Mouse (Mus musculus): ENCODE data around the gene Cdca3.
"Not testable (repeated sequence)": the region's sequence is repeated elsewhere in the genome, so short reads cannot be mapped to it uniquely, and the experiment has no call there.

Gene Cdca3

DNA sequence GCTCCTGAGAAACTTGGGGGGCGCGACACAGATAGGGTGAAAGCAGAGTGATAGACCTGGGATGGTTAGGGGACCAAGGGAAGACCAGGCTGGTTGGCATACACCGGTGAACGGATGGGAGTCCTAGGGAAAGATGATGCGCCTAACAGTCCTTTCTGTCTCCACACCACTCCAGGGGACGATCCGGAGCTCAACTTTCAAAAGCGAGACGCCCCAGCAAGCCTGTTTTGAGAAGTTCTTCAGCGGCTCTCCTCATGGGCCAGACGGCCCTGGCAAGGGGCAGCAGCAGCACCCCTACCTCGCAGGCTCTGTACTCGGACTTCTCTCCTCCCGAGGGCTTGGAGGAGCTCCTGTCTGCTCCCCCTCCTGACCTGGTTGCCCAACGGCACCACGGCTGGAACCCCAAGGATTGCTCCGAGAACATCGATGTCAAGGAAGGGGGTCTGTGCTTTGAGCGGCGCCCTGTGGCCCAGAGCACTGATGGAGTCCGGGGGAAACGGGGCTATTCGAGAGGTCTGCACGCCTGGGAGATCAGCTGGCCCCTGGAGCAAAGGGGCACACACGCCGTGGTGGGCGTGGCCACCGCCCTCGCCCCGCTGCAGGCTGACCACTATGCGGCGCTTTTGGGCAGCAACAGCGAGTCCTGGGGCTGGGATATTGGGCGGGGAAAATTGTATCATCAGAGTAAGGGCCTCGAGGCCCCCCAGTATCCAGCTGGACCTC is 20.1 kb upstream of the Cdca3 start:
- DNase-seq (ENCODE audit: low spot score in 2 of 2): peak; percentile 64 to 68

DNA sequence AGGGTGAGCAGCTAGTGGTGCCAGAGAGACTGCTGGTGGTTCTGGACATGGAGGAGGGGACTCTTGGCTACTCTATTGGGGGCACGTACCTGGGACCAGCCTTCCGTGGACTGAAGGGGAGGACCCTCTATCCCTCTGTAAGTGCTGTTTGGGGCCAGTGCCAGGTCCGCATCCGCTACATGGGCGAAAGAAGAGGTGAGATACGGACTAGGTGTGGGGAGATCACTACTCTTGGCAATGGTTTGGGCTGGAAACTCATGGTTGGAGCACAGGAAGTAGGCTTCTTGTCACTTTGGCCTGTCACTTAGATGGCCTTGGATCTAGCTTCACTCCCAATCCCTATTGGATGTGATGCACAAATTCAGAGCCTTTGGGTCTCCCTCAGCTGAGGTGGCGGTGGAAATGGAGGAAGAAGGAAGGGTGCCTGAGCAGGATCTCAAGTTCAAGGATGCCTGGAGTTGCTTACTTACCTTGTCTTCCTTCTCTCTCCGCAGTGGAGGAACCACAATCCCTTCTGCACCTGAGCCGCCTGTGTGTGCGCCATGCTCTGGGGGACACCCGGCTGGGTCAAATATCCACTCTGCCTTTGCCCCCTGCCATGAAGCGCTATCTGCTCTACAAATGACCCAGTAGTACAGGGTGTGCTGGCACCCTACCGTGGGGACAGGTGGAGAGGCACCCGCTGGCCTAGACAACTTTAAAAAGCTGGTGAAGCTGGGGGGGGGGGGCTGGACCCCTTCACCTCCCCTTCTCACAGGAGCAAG is 19.4 kb upstream of the Cdca3 start:
- no peak for DNase-seq (ENCODE audit: low spot score in 2 of 2)

DNA sequence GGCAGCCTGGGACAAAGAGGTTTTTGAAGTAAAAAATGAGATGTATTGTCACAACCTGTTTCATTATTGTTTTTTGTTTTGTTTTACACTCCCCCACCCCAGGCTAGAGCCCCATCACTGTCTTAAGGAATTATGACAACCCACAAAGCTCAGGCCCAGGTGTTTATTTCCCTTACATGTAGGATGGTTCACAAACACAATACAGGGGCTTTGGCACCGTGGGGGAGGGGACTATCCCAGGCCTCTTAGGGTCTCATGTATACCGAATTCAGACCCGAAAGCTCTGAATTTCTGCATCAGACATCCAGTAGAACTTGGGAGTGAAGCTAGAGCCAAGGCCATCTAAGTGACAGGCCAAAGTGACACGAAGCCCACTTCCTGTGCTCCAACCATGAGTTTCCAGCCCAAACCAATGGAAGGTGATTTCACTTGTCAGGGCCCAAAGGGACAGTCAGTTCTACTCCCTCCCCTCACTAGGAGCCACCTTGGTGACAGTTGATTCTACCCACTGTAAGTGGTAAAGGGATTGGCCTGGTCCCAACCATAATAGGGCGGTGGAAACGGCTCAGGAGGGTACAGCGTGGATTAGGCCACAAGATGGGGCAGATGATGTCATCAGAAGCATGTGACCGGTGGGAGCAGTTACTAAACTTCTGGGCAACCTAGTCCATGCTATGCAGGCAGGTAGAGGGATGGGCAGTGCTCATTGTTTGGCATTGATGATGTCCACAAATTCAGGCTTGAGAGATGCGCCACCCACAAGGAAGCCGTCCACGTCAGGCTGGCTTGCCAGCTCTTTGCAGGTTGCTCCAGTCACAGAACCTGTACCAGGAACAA is 18.6 kb upstream of the Cdca3 start:
- not testable (repeated sequence) for DNase-seq (ENCODE audit: low spot score in 2 of 2)

DNA sequence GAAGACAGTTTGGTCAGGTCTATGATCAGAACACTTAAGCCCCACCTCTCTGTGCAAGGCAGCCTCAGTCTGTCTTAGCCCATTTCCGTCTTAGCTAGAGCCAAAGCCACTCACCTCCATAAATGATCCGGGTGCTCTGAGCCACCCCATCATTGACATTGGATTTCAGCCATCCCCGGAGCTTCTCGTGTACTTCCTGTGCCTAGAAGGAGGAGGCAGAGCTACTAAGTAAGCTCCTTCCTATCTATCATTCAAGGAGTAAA is 18.0 kb upstream of the Cdca3 start:
- DNase-seq (ENCODE audit: low spot score in 2 of 2): no peak

DNA sequence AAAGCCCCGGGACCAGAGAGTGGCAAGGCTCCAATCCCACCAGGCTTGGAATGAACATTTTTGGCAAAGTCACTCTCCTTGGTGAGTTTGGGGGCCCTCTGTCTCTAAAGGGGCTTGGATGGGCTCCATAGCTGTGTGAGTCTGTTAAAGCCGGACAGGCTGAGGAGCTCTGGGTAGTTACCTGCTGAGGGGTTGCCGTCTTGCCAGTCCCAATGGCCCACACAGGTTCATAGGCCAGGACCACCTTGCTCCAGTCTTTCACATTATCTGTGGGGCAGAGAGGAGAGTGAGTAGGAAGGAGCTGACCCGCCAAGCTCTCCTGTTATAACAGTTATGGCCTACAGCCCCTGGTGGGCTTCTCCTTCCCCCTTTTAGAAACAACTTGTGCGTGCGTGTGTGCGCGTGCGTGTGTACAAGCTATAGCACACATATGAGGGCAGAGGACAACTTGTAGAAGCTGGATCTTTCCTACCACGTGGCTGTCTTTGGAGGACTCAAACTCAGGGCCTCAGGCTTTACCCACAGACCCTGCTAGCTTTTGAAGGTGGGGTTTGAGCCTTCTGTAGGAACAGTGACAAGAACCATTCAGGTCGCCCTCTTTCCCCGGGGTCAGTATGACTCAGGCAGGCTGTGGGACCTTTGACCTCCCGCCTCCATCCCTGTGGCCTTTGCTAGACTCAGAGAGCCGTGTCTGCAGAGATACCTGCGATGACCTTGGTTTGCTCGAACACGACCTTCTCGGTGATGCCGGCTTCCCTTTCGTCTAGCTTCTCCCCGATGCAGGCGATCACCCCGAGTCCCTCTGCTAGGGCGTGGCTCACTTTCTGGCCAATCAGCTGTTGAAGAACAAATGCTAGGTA is 17.4 kb upstream of the Cdca3 start:
- no peak for DNase-seq (ENCODE audit: low spot score in 2 of 2)

DNA sequence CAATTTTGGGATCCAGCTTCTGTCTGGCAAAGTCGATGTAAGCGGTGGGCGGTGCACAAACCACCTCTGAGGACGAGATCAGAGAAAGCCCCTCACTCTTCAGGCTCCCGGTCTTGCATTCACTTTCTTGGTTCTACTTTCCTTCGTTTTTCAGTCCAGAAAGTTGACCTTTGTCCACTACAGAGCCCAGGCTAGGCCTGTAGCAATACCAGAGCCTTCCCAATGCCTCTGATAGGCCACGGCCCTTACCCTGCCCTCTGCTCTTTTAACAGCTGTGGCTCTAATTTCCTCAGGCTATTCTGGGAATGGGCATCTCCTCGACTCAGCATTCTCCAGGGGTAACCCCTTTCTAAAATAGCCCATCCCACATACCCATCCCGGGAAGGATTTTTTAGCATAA is 16.5 kb upstream of the Cdca3 start:
- DNase-seq (ENCODE audit: low spot score in 2 of 2): no peak

DNA sequence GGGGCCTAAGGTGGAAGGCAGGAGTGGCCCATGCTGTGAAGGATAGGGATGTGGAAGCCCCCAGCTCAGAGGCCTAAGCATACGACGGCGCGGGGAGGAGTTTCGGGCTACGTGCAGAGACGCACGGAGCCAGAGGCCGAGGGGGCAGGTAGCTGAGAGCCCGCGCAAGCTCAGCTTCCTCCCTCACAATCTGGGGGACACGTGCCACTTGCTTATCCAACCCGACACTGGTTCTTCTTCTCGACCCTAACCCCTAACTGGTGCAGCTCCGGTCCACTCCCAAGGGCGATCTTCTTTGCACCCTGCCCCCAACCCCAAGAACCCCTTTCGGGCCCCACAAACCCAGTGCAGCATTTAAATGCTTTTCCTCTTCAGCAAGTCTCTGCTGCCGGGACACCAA is 15.9 kb upstream of the Cdca3 start:
- DNase-seq (ENCODE audit: low spot score in 2 of 2): peak; percentile 64 to 70

DNA sequence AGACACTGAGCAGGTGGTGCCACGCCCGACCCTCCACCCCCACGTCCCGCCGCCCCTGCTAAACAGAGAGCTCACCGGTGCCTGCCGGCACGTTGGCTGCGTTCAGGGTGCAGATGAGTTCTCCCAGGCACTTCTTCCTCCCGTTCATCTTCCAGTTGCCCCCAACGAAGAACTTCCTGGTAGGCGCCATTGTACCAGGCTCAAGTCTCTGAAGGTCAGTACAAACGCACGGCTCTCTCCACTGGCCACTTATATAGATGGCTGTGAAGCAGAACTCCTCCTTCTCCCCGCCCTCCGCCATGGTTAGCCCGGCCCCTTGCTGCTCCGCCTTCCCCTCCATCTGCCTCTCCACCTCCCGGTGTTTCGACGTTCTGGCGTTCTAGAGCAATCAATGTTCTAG is 15.4 kb upstream of the Cdca3 start, which contains the start of gene Tpi1:
TSS of gene Tpi1 (minus strand) at position 364 of the 400 bp plus-strand sequence.
- DNase-seq (ENCODE audit: low spot score in 2 of 2): peak; percentile 82 to 86

DNA sequence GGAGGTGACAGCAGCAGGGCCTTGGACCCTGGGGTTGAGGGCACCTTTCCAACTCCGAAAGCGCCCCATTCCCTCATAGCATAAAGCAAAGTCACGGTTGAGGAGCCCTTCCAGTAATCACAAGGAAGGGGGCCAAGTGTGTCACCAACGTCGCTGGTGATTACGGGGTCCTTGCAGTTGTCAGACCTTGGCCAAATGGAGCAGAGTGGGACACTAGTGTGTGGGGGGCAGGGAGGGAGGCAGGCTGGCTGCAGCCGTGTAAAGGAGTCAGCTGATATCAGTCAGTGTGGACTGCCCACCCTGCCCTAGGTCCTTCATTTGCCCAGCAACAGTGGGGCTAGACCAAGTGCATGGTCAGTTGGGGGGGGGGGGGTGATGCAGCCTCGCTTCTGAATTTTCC is 14.9 kb upstream of the Cdca3 start:
- DNase-seq (ENCODE audit: low spot score in 2 of 2): no peak

DNA sequence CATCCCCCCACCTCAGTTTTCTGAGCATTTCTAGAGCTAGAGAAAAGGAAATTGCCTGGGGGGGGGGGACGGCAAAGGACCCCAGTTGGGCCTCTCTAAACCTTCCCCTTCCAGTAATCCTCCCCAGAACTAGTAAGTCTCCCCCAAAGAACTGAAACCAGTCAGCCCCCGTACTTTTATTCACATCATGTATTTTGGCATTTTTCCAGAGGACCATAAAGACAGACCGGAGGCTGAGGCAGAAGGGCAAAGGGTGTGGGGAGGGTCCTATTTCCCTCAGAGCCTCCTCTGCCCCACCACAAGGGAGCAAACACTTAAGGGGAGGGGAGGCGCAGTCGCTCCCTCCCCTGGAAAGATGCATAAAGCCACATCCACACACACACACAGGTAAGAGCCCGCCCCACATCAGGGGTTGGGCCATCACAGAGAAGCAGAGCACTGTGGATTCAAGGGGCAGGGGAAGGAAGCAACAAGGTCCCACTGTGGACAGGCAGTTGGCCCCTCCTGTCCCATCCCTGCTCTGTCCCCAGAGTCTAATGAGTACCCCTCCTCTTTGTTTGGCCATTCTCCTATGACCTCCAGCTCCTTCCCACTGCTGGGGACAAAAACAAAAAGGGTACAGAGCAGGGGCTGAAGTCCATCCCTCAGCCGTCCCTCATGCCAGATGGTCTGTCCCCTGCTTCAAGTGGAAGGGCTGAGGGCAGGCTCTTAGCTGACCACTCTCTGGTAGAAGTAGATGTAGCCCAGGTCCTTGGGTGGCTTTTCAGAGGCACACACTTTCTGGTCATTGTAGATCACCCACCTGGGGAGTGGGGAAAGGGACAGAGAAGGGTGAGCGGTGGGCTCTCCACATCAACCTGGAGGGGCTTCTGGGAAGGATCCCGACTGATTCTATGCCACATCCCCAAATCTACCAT is 14.2 kb upstream of the Cdca3 start:
- peak in 1 of 2 experiments; percentile 13 for DNase-seq (ENCODE audit: low spot score in 2 of 2)

DNA sequence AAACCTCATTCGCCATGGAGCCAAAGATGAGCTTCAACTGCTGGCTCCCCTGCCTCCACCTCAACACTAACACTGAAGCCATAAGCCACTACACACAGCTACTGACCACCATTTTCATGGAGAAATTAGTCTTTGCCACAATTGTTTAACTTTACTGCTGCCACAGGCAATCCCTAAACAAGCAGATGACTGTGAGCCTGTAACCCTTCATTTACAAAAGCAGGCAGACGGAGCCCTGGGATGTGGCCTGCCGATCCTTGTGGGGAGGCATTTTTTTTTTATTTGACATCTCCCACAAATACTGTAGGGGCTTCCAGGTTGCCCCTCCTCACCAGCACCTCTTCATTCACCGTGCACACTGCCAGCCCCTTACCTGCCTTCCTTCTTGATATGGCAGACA is 12.7 kb upstream of the Cdca3 start:
- DNase-seq (ENCODE audit: low spot score in 2 of 2): no peak

DNA sequence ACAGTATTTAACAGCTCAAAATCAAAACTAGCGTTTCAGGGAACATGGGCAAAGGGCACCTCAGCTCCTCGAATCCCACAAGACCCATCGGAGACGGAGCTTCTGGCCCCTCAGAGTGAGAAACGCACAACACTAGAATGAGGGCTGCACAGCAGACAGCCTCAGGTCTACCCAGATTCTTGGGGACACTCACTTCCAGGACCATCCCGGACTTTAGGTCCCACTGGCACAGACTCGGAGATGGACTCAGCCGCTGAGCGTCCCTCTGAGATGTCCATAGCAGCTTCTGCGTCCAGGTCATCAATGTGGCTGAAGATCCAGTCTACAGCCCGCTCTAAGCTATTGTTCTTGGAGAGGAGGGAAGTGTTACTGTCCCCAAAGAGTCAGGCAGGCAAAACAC is 12.2 kb upstream of the Cdca3 start:
- DNase-seq (ENCODE audit: low spot score in 2 of 2): peak in 1 of 2 experiments; percentile 3

DNA sequence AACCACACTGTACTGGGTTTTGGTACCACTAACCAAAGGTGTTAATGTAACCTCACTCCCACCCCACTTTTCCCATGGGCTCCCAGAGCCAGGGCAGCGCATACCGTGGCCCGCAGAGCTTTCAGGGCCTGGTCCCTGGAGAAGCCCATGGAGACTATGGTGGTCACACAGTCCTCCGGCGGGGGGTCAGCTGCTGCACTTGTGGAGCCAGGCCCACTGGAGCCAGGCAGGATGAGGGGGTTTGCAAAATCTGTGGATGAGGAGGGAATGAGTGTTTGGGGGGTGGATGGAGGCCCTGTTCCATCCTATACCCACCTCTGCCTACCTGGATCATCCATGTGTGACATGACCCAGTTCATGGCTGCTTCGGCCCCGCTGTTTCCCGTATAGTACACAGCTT is 11.8 kb upstream of the Cdca3 start:
- peak in 1 of 2 experiments; percentile 2 for DNase-seq (ENCODE audit: low spot score in 2 of 2)

DNA sequence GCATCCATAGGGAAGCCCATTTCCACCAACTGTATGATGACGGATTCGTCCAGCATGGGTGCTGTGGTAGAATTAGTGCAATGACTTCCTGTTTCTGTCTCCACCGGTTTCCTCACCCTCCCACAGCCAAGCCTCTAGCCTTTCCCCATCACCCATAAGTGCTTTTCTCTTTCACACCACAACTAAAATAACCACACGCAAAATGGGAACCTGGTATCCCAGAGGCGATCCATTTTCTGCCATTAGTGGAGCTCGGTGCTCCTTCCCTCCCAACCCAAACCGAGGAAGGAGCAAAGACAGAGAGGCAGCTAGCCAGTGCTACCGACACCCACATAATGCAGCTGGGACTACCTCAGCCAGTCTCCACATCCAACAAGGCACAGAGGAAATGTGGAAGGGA is 11.4 kb upstream of the Cdca3 start:
- peak in 1 of 2 experiments; percentile 9 for DNase-seq (ENCODE audit: low spot score in 2 of 2)

DNA sequence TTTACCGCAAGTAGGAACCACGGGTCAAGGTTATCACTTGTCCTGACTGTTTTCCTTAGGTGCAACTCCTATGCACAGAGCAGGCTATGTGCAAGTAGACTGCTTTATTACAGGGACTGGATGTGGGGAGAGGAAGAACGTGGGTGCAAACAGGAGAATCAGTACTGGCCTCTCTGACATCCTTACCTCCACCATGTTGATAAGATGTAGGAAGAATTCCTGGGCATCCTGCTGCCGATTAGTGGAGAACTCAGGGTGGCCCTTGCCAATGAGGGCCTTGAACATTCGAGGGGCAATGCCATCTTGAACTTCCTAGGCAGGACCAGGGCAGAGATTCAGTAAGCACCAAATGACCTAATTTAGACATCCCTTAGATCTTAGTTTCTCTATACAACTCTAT is 8.5 kb upstream of the Cdca3 start:
- no peak for DNase-seq (ENCODE audit: low spot score in 2 of 2)

DNA sequence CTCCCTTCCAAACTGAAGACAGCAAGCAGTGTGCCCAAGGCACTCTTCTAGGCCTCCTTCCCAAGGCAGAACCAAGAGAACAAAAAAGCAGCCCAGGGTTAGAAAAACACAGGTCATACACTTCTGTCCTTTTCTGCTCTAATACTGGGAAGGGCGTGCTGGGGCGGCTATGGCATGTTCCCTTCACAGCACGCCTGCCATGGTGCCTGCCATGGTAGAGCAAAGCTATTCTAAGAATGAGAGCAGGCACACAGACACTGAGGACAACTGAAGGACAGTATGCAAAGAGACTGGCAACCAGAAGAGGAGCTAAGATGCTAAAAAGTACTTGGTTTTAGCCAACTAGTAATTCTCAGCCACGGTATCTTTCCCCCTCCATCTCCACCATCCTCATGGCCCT is 7.3 kb upstream of the Cdca3 start:
- no peak for DNase-seq (ENCODE audit: low spot score in 2 of 2)

DNA sequence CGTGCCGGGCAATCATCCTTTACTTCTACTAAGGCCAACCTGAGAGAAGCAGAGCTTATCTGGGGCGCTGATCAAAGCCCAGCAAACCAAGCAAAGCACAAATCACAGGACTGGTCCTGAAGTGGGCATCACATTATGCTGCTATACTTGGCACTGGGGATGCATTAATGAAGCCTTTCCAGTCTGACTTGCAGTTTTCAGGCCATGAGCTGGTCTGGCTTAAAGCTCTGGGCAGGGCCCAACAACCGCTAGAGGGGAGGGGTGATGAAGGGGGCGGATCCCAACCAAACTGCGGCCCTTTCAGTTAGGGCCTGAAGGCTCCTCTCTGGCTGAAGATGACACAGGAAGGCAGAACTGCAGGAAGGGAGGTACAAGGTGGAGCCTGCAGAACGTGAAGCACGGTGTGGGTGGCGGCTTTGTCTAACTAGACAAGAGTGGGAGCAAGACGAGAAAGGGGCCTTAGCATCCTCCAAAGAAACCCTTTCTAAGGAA is 1.2 kb upstream of the Cdca3 start:
- DNase-seq (ENCODE audit: low spot score in 2 of 2): no peak

DNA sequence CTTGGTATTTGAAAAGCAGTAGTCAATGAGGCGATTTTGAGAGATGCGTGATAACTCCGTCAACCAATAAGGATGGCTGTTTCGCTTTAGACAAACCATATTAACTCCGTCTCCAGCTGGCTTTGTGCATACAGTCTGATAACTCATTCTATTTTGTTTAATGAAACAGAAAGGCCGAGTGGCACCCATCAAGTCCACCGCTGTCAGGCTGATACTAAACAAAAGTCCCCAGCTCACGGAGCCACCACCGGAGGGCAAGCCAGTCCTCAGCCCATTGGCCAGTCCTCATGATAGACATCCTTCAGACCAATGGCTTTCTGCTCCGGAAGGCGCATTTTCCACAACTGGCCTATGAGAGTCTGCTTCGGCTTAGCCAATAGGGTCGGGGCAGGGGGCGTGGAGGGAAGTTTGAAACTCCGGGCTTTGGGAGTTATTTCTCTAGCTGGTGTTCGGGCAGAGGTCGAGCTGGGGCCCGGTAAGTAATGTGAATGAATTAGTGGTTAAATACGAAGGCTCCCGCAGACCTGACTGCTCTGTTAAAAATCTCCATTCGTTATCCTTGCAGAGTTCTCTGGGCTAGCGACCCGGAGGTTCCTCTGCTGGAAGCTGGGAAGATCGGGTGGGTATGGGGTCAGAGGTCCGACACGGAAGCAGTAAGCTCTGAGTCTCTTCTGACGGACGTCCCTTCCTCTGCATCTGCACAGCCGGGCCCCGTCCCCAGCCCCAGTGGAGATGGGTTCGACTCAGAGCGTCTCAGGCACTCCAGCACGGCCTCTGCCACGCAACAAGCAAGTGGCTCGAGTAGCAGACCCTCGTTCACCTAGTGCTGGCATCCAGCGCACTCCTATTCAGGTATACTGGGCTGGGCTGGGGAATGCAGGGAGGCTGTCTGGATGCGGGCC is 703 bp downstream of the Cdca3 start:
- peak; percentile 90 to 94 for DNase-seq (ENCODE audit: low spot score in 2 of 2)

DNA sequence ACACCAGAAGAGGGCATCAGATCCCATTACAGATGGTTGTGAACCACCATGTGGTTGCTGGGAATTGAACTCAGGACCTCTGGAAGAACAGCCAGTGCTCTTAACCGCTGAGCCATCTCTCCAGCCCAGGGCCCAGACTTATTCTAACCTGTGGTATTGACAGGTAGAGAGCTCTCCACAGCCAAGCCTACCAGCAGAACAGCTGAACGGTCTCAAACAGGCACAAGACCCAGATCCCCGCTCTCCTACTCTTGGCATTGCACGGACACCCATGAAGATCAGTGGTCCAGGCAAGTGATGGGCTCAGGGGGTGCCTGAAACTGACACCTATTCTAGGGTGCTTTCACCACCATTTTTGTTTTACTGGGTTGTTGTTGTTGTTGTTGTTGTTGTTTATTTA is 1.9 kb downstream of the Cdca3 start:
- not testable (repeated sequence) for DNase-seq (ENCODE audit: low spot score in 2 of 2)

Data from frontal cortex, postnatal 14 days (tissue).